Mouse (Mus musculus) small intestine, adult 2 months (tissue): ENCODE results near the gene Mpi. TPM values are rescaled to one million over a fixed set of nuclear protein-coding genes. Genes with fewer than 3 reads are reported as not detected.

ENCODE experiments used
- H3K27ac ChIP-seq: fragments of 200-500 bp; 2 replicates; pipeline ENCODE4 v1.5.1; 2012; ENCODE audit warnings: low read depth, low read length, control low read depth, inconsistent platforms; ENCODE audit not compliant: insufficient read depth
- H3K27me3 ChIP-seq: fragments of 200-500 bp; 2 replicates; pipeline ENCODE4 v1.6.1; 2012; ENCODE audit warnings: mild to moderate bottlenecking, moderate library complexity, low read length, inconsistent platforms; ENCODE audit not compliant: control insufficient read depth, insufficient read depth
- H3K36me3 ChIP-seq: fragments of 200-500 bp; 2 replicates; pipeline ENCODE4 v1.6.1; 2012; ENCODE audit warnings: mild to moderate bottlenecking, low read length, control low read depth, inconsistent platforms; ENCODE audit not compliant: control insufficient read depth, insufficient read depth
- H3K4me1 ChIP-seq: fragments of 200-500 bp; 2 replicates; pipeline ENCODE4 v1.6.1; 2012; ENCODE audit warnings: low read length, inconsistent platforms, mixed read lengths; ENCODE audit not compliant: control insufficient read depth, insufficient read depth, insufficient read length
- H3K4me3 ChIP-seq: fragments of 200-500 bp; 2 replicates; pipeline ENCODE4 v1.5.1; 2012; ENCODE audit warnings: low read depth, mild to moderate bottlenecking, control low read depth, inconsistent platforms, low read length, moderate library complexity
- CTCF ChIP-seq: fragments of 200-500 bp; IDR thresholded peaks from 2 replicates; pipeline ENCODE4 v1.5.1; 2012; ENCODE audit warnings: low read depth, mild to moderate bottlenecking, control low read depth, inconsistent platforms, low read length, moderate library complexity, mixed read lengths; ENCODE audit not compliant: insufficient replicate concordance, insufficient read length; ENCODE audit errors: extremely low read depth
- POLR2A ChIP-seq: fragments of 200-500 bp; IDR thresholded peaks from 2 replicates; pipeline ENCODE4 v1.6.1; 2012; ENCODE audit warnings: low read depth, mild to moderate bottlenecking, control low read depth, inconsistent platforms, low read length, moderate library complexity
- WGBS: fragments of 180-500 bp; shearing (Covaris S2); methylation state at CpG from one replicate; pipeline ENCODE4 v1.1.7; 2018; 5-methylcytosine and 5-hydroxymethylcytosine counted together
- polyA plus RNA-seq: library from polyadenylated mRNA; depleted of rRNA; stranded (reverse); fragments of >200 nt; gene quantifications from 2 replicates; pipeline ENCODE4 v1.2.3, GENCODE M21; 2012

The Mpi gene
- polyA plus RNA-seq, 1 experiment = 117 TPM

DNA sequence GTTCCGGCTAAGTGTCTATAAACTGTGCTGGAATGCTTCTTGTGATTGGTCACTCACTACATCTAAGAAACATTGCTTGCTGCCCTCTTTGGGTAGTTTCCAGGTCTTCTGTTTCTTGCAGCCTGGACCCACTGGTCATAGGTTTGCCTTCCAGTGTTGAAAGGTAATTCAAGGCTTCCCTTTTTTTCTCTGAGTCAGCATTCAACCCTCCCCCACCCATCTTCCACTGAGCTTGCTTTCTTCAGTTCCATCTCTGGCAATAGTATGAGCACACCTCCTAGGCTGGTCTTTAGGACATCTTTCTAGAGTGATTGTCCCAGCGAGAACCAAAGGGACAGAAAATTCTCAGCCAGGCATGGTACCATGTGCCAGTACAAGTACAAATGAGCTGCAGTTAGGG is 13.0 kb downstream of the Mpi start:
- Histone ChIP-seq H3K4me3 (no peak overlapping the region), H3K27me3 (no peaks in the 10 kb centered on the region), H3K4me1 (peaks cover 6% of the 10 kb centered on the region; the same call in 1 of the 2 replicates), H3K36me3 (peaks cover 39% of the 10 kb centered on the region), H3K27ac (no peak overlapping the region)
- TF ChIP-seq CTCF (no peak), POLR2A (no peak)
- 89% methylated on average over 2 of the region's 2 CpGs for WGBS

DNA sequence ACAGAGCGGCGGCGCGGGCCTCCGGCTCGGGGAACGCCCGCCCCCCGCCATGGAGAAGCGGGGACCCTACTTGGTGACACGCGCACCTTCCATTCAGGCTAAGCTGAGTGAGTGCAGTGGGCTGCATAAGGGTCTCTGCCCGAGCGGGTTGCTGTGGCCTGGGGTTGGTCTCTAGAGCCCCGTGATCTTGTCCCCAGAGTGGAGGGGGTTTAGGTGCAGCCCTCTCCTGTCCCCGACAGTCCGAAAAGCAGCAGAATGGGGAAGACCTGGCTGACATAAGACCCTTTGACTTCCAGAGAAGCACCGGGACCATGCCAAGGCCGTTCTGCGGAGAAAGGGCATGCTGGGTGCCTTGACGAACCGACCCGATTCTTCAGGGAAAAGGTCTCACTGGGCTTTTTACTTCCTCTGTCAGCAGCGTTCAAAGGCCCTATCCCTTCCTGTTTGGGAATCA is 14.8 kb downstream of the Mpi start:
- TF ChIP-seq POLR2A (no peak), CTCF (no peak)
- Histone ChIP-seq H3K4me3 (peak overlapping the region; percentile 91), H3K36me3 (peaks cover 35% of the 10 kb centered on the region), H3K4me1 (peaks cover 6% of the 10 kb centered on the region; the same call in 1 of the 2 replicates), H3K27me3 (no peaks in the 10 kb centered on the region), H3K27ac (peak overlapping the region; percentile 32)
- WGBS = under 1% methylated on average over 24 of the region's 24 CpGs

DNA sequence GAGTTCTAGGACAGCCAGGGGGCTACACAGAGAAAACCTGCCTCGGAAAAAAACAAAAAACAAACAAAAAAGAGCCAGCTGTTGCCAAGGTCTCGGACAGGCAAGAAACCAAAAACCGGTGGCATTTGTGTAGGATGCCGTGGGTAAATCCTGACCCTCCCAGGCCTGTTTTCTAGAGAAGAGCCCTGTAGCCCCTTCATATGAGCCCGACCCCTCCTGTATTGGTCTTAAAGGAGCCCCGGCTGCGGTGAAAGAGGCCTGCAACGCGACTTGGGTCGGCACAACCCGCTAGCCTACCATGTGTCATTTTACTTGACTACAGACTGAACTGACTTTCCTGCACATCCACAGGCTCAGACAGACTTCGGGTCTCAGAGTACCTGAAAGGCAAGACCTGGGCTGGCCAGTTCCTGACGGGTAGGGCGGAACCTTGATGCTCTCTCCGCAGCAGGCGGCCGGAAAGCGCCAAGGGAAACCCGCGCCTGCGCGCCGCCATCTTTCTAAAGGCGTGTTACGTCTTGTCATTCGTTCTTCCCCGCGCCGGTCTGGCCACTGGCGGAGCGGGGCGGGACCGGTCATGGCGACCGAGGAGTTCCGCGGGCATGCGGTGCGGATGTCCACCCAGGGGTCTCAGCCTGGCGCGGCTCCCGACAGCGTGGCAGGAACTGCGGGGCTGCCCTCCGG is 15.4 kb downstream of the Mpi start, which contains the start of gene Fam219b:
Gene Fam219b (plus strand): TSS at position 485 of the 684 bp plus-strand sequence.
- Histone ChIP-seq H3K27me3 (no peaks in the 10 kb centered on the region), H3K27ac (peak within 1 kb of the TSS; percentile 32), H3K36me3 (peaks cover 34% of the 10 kb centered on the region), H3K4me1 (peaks cover 6% of the 10 kb centered on the region; the same call in 1 of the 2 replicates), H3K4me3 (peak within 1 kb of the TSS; percentile 91)
- WGBS = 2% methylated on average over 44 of the region's 45 CpGs
- TF ChIP-seq CTCF (no peak), POLR2A (peak; percentile 28; the same call in 1 of the 2 replicates)

DNA sequence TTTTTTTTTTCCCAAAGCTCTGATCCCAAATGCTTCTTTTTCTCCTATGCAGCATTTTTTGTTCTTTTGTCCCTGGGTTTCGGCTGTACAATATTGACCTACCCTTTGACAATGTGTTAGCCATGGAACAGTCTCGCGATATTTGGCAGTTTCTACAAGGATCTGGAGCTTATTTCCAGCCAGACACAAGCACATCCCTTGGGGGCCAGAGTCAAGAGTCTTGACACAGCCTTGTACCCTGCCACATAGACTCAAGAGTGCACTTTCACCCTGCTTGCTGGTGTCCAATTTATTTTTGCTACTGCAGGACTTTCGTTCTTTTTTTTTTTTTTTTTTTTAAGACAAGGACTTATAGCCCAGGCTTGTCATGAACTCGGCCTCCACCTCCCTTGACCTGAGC is 16.2 kb downstream of the Mpi start:
- Histone ChIP-seq H3K4me3 (no peak overlapping the region), H3K27ac (no peak overlapping the region), H3K4me1 (peaks cover 6% of the 10 kb centered on the region; the same call in 1 of the 2 replicates), H3K27me3 (no peaks in the 10 kb centered on the region), H3K36me3 (peaks cover 36% of the 10 kb centered on the region)
- 79% methylated on average over 5 of the region's 5 CpGs for WGBS
- TF ChIP-seq CTCF (no peak), POLR2A (no peak)

DNA sequence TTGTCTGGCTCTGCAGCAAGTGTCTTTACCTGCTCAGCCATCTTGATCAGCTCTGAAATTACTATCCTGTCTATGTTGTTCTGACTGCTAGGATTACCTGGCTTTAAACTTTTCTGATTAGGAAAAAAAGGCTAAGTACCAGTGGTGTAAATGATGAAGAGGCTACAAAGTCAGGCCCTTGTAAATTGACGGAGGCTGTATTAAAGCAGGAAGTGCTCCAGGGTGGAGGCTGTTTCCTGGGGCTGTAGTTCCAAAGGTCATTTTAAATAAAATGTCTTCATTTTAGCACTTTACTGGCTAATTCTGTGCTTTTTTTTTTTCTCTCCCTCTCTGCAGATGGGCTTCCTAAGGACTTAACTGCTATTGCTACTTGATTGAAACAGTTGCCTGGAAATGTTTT is 20.6 kb downstream of the Mpi start:
- Histone ChIP-seq H3K36me3 (peaks cover 45% of the 10 kb centered on the region), H3K4me3 (no peak overlapping the region), H3K27me3 (no peaks in the 10 kb centered on the region), H3K4me1 (peaks cover 3% of the 10 kb centered on the region; the same call in 1 of the 2 replicates), H3K27ac (no peak overlapping the region)
- TF ChIP-seq POLR2A (no peak), CTCF (no peak)
- 27% methylated on average over 1 of the region's 1 CpGs for WGBS

DNA sequence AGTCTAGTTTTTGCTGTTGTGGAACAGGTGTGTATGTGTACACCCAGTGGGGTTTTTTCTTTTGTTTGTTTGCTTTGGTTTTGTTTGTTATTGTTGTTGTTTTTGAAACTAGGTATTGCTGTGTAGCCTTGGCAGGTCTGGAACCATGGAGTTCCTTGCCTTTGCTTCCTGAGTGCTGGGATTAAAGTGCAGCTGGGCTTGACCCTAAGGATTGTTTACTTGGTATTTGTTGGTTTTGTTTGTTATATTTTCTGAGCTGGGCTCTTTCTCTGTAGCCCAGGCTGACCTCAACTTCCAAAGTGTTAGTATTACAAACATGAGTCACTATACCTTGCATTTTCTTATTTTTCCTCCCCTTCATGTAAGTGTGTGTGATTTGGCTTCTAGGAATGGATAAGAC is 26.1 kb downstream of the Mpi start:
- H3K4me3 ChIP-seq = no peak overlapping the region
- no peak overlapping the region for H3K27ac ChIP-seq
- peaks cover 3% of the 10 kb centered on the region; the same call in 1 of the 2 replicates for H3K4me1 ChIP-seq
- no peaks in the 10 kb centered on the region for H3K27me3 ChIP-seq
- TF ChIP-seq CTCF = no peak
- no peak for TF ChIP-seq POLR2A
- H3K36me3 ChIP-seq = peaks cover 20% of the 10 kb centered on the region

DNA sequence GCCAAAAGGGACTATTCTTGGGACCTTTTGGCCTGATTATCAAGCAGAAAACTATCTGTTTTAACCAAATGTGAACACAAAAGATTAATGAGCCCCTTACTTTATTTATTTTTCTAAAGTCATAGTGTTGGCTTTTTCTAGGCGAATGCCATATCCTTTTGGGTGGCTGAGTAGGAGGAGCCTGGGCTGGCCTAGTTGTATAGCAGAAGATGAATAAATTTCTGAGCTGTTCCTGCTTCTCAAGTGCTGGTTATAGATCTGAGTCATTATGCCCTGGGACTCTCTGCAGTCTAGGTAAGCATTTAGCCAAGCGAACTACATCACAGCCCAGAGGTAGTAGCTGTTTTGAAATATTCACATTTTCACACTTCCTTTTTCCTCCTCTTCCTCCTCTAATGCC is 27.0 kb downstream of the Mpi start:
- Histone ChIP-seq H3K4me1 (peaks cover 3% of the 10 kb centered on the region; the same call in 1 of the 2 replicates), H3K4me3 (no peak overlapping the region)
- TF ChIP-seq POLR2A (no peak), CTCF (no peak)

DNA sequence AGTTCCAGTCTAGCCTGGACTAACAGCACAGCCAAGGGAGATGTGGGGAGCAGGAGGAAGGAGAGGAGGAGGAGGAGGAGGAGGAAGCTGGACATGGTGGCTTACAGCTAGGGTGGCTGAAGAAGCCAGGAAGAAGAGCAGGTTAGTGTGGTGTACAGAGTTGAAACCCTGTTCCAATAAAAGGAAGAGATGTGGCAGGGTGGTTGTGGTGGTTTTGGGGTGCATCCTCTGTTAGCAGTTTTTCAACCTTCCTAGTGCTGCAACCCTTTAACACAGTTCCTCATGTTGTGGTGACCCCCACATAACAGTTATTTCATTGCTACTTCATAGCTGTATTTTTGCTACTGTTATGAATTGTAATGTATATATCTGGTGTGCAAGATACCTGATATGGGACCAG is 28.1 kb downstream of the Mpi start:
- Histone ChIP-seq H3K4me1 (peaks cover 3% of the 10 kb centered on the region; the same call in 1 of the 2 replicates), H3K27me3 (no peaks in the 10 kb centered on the region), H3K36me3 (peaks cover 8% of the 10 kb centered on the region), H3K4me3 (no peak overlapping the region), H3K27ac (no peak overlapping the region)
- TF ChIP-seq POLR2A = no peak
- no peak for TF ChIP-seq CTCF

More for the DNA sequence above, 27.0 kb downstream of the Mpi start:
- Histone ChIP-seq H3K27ac (no peak overlapping the region), H3K27me3 (no peaks in the 10 kb centered on the region), H3K36me3 (peaks cover 13% of the 10 kb centered on the region)
- WGBS = 34% methylated on average over 2 of the region's 2 CpGs
